Mouse (Mus musculus): Measurements from ENCODE around the gene Tinag.

GRCm38 (mm10) chr9:77035361-77035760 is 10.2 kb downstream of the Tinag start:
- TF ChIP-seq EP300 (IDR thresholded peaks at IDR 0.05; ENCODE audit: low read depth) (no peak), CTCF (IDR thresholded peaks at IDR 0.05; ENCODE audit: low read depth) (no peak)

All from liver, embryonic 14.5 days (tissue).